Mouse (Mus musculus) fibroblast of lung, adult 2 months (primary cell): Measurements from ENCODE around the gene Crcp.

Experiments
- DNase-seq: peaks from one replicate; pipeline ENCODE4 v3.0.0-alpha.2; 2011; ENCODE audit warnings: low read depth

Gene Crcp

GRCm38 (mm10) chr5:130059413-130060328 is 30.6 kb downstream of the Crcp start:
- no peak for DNase-seq

GRCm38 (mm10) chr5:130060329-130060665 is 31.2 kb downstream of the Crcp start:
- no peak for DNase-seq

DNA sequence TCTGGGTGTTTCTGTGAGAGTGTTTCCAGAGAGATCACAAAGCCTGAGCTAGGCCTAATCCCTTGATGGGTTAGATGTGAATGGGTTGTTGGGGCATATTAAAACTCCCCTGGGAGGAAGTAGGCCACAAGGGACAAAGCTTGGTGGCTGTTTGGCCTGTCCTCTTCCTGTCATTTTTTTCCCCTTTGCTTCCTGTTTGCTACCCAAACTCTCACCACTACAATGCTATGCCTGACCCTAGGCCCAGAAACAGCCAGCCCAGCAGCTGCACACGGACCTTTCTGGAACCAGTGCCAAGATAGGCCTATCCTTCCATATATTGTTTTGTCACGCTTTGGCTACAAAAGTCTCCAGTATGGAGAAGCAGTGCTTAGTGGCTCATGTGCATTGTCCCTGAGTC is 33.0 kb downstream of the Crcp start:
- DNase-seq, result no peak

- DNase-seq, result no peak
These were observed 34.7 kb downstream of the Crcp start for GRCm38 (mm10) chr5:130063760-130064159.

DNA sequence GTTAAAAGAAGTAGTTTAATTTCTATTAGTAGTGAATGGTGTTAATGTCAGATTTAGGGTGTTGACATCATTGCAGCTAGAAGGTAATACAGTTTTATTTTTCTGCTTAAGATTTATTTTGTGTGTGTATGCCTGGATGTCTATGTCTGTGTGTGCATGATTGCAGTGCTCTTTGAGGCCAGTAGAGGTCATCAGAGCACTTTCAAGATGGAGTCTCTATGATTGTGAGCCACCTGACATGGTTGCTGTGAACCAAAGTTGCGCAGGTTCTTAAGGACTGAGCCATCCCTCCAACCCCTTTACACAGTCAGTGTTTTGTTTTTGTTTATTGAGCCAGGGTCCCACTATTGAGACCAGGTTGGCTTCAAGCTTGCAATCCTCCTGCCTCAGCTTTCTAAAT is 36.5 kb downstream of the Crcp start:
- no peak for DNase-seq

DNA sequence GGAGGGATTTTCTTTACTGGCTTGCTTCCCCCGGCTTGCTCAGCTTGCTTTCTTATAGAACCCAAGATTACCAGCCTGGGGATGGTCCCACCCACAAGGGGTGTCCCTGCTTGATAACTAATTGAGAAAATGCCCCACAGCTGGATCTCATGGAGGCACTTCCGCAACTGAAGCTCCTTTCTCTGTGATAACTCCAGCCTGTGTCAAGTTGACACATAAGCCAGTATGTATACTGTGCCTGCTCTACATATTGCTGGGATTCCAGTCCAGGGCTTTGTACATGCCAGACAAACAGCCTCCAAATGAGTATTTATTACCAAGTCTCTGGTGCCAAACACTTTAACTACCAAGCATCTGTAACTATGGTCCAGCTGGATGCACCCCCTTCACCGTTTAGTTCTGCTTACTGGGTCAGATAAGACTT is 38.8 kb downstream of the Crcp start:
- no peak for DNase-seq

GRCm38 (mm10) chr5:130073026-130073425 is 43.9 kb downstream of the Crcp start, which contains the start of gene Tpst1:
Tpst1 (plus strand) TSS chr5:130073326.
- no peak for DNase-seq

DNA sequence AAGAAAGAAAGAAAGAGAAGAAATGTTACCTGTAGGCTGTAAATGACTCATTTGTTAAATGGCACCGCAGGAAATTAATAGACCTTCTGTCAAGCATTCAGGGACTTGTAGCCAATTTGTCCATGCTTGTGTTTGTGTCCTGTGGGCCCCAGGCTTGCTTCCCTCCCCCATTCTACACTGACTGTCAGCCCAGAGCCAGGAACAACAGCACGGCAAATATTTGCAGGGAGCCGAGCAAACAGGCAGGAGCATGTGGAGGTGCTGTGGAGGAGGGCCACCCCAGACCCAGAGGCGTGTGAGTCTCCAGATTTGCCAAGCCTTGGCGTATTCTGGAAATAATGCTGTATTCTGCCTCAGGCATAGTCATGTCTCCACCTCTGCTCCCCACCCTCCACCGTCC is 45.4 kb downstream of the Crcp start:
- DNase-seq, result no peak

DNA sequence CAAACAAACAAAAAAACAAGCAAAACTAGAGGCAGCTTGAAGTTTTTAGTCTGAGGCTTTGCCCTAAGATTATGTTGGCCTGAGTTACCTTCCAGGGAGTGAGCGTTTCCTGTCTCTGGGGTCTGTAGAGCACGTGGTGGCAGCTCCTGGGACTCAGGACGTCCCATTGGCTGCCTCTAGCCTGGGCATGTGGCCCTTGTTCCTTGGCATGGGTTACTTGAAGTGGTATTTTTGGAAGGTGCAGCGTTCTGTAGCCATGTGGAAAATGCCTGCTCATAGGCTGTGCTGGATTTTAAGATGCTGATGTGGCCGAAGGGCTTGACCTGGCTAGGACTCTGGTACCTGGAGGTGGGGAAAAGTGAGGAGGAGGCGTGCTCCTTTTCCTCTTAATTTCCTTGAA is 47.3 kb downstream of the Crcp start:
- DNase-seq, result no peak

- DNase-seq, result no peak
These were observed 49.2 kb downstream of the Crcp start for GRCm38 (mm10) chr5:130078096-130078833.

DNA sequence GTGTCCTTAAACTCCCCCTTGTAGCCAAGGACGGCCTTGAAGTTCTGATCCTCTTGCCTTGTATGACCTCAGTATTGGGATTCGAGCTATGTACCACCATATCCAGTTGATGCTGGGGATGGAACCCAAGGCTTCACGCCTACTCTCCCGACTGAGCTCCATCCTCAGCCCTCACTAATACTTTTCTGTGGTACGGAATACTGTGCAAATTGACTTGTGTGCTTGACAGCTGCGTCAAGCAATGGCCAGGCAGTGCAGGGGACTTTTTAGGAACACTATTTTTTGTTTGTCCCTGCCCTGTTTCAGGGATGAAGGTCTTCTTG is 49.7 kb downstream of the Crcp start:
- DNase-seq, result no peak

GRCm38 (mm10) chr5:130079202-130080050 is 50.3 kb downstream of the Crcp start:
- DNase-seq, result no peak

DNA sequence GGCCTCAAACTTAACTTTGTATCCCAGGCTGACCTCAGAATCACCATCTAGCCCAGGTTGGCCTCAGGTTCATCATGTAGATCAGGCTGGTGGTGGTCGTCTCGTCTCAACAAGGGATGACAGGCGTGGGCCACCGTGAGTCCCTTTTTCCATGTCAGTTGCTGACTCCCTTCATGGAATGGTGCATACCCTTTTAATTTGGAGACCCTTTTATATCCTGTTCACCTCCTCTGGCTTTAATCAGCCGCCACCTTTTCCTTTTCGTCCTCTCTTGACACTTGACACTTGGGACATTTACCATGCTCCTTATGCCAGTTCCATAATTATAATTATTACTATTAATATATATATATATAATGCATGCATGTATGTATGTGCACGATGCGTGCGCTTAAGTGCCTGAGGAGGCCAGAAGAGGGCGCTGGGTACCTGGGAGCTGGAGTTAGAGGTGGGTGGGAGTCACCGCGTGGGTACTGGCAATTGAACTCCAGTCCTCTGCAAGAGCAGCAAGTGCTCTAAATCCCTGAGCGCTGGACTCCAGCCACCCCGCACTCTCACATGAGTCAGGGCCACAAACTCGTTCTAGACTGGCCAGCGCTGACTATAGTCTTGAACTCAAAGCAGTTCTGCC is 51.1 kb downstream of the Crcp start:
- DNase-seq, result no peak

GRCm38 (mm10) chr5:130081181-130081881 is 52.2 kb downstream of the Crcp start:
- DNase-seq, result no peak

DNA sequence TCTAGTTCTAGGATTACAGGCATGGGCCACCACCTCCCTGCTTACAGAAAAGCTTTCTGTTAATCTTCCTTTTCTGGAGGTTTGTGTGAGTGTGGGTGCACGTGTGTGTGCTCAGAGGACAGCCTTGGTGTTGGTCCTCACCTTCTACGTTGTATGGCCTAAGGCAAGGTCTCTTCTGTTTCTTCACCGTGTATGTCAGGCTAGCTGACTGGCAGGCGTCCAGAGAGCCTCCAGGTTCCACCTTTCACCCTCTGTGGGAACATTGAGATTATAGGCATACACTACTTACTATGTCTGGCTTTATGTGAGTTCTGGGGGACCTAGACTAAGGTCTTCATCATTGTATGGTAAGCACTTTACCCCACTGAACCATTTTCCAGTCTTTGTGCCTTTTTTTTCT is 53.3 kb downstream of the Crcp start:
- DNase-seq, result no peak

DNA sequence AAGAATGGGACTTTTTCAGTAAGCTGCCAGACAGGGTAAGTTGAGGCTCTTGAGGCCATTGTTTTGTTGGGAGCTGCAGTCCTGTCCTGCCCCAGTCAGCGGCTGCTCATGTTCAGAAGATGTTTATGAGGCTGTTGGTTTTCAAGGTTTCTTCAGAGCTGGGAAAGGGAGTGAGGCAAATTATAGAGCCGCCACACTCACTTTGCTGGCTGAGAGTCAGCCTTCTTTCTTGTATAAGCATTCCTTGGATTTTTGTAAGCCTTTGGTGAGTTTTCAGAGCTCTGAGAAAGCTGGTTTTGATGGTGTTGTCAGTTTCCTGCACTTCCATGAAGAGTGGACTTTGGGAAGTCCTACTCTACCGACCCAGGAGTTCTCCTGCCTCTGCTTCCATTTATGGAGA is 55.2 kb downstream of the Crcp start:
- DNase-seq, result peak; percentile 72

DNA sequence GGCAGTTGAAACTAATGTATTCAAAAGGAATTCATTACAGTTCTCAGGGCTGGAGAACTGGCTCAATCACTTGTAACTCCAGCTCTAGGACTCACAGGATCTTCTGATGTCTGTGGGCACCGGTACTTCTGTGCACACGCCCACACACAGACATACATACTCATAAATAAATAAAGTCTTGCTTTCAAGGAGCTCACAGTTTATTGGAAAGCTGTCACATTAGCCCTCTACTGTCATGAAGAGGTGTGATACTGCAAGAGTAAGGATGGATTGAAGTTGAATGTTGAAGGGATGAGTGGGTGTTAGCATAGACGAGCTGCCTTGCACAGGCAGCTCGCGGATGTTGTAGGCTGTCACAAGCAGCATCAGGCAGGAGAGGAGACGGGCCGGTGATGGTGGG is 58.9 kb downstream of the Crcp start:
- no peak for DNase-seq

- no peak for DNase-seq
These were observed 59.5 kb downstream of the Crcp start for GRCm38 (mm10) chr5:130088612-130089011.

DNA sequence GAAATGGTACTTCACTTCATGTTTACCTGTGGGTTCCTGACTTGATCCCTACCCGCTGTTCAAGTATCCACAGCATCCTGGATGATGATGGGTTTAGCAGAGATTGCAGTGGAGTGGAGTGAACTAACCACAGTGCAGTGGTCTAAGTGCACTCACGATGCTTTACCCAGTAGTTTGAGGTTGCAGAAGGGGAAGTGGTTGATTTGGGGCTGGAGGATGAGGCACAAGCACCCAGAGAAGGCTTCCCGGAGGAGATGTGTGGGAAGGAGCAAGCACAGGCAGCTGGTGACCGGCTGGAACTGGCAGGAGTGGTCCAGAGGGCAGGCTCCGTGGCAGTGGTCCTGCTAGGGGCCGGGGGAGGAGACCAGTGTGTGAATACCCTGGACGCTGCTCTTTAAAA is 60.1 kb downstream of the Crcp start:
- no peak for DNase-seq

- DNase-seq, result peak; percentile 80
These were observed 60.7 kb downstream of the Crcp start for GRCm38 (mm10) chr5:130089626-130090393.

DNA sequence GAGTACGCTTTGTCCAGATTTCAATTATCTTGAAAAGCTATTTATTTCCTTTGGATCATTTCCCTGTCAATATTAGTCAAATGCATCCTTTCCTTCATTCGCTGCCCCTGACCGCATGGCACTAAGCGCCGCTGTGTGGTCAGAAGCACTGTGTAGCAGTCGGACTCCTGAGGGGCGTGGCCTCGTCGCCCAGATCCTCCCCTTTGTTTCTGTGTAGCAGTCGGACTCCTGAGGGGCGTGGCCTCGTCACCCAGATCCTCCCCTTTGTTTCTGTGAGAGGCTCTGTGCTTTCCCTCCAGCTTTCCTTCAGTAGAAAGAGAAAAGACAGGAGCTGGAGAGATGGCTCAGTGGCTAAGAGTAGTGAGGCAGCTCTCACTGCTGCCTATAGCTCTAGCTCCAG is 67.7 kb downstream of the Crcp start:
- no peak for DNase-seq
